Mouse (Mus musculus) cerebellum, adult 2 months (tissue): Measurements from ENCODE around the gene Runx1.

Experiments
- CTCF ChIP-seq: fragments of 200-500 bp; IDR thresholded peaks from 2 replicates; pipeline ENCODE4 v1.5.1; 2011; ENCODE audit warnings: low read depth, mild to moderate bottlenecking, control low read depth, low read length, moderate library complexity, borderline replicate concordance; ENCODE audit not compliant: insufficient read depth
- POLR2A ChIP-seq: fragments of 200-500 bp; IDR thresholded peaks from 2 replicates; pipeline ENCODE4 v1.6.1; 2011; ENCODE audit warnings: low read length, control low read depth, borderline replicate concordance; ENCODE audit not compliant: insufficient read depth

DNA sequence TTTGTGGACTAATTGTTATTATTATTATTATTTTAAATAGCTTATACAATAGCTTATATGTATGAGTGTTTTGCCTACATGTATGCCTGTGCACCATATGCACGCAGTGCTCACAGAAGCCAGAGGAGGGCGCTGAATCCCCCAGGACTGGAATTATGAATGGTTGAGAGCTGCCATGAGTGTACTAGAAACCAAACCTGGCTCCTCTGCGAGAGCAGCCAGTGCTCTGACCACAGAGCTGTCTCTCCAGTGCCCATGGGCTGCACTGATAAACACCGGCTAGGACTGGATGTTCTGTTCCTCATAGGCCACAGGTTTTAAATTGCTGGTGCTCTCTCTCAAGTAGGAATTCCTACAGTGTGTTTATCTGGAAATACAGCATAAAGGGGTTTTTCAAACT, 117.2 kb downstream of the Runx1 start:
- no peak for TF ChIP-seq CTCF
- no peak for TF ChIP-seq POLR2A
